Mouse (Mus musculus): ENCODE data around the gene Brsk1.
A peak's percentile ranks its signal among the peaks of the same experiment; 100 is the strongest.

The Brsk1 gene

DNA sequence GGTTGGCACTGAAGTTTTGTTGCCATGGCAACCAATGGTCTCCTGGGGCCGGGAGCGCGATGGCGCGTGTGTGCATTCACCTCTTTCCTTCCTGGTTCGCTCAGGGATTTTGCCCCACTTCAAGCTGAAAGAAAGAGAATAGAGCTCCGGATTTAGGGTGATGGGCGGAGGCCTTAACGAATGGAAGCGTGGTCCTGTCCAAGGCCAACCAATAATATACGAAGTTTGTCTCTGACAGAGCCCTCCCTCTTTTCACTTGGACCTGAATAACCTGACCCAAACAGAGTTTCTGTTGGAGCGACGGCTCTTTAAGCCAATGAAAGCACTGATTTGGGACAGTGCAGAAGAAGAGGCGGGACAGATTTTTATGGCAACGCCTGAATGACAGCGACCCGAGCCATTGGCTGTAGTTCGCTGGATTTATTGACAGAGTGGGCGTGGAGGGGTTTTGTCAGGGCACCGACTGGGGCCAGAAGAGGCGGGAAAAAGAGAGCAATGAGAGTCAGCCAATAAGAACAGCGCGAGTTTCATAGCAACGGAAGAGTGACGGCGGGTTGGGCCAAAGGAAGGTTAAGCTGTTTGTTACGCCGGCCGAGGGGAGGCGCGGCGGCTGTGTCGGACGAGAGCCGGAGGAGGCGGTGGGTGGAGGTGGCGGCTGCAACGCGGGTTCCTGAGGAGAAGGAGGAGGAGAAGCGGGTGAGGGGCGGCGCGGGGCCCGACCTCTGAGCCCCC lies 49.3 kb downstream of the Brsk1 start, which contains the start of gene Kmt5c:
Gene Kmt5c, plus strand, starts transcription at position 572 of the 732 bp plus-strand sequence.
- DNase-seq (ENCODE audit: low spot score) = peak; percentile 93

DNA sequence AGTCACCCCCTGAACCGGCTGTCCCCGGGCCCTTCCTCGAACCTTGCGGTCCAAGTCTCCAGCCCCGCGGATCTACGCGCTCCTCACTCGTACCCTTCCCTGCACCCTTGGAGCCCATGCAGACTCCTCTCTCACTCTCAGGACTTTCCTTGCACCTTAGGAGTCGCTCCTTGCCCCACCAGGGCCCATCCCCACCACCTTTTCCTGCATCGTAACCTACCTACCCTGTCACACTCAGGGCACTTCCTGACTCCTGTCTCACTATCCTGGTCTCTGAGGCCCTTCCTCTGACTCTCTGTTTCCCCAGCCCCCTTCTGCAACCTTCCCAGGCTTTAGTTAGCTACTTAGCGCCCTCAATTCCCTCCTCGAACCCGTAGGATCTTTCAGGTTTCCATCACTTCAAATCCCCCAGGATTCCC lies 49.9 kb downstream of the Brsk1 start:
- DNase-seq (ENCODE audit: low spot score) = no peak

DNA sequence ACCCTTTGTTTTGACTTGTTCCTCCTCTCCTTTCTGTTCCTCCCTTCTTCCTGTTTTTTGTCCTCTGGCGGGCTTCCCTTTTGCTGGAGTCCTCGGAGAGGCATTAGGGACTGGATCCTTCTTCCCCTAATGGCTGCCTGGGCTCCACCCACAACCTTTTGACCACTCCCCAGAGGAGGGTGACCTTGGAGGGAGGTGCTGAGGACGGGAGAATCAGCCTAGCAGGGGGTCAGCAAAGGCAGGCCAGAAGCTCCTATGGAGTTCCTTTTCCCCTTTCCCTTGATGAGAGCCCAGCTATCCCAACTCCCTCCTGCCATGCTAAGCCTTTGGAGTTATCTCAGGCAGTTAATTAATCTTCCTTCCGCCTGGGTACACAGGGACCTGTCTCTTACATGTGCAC lies 50.7 kb downstream of the Brsk1 start:
- peak; percentile 49 for DNase-seq (ENCODE audit: low spot score)

DNA sequence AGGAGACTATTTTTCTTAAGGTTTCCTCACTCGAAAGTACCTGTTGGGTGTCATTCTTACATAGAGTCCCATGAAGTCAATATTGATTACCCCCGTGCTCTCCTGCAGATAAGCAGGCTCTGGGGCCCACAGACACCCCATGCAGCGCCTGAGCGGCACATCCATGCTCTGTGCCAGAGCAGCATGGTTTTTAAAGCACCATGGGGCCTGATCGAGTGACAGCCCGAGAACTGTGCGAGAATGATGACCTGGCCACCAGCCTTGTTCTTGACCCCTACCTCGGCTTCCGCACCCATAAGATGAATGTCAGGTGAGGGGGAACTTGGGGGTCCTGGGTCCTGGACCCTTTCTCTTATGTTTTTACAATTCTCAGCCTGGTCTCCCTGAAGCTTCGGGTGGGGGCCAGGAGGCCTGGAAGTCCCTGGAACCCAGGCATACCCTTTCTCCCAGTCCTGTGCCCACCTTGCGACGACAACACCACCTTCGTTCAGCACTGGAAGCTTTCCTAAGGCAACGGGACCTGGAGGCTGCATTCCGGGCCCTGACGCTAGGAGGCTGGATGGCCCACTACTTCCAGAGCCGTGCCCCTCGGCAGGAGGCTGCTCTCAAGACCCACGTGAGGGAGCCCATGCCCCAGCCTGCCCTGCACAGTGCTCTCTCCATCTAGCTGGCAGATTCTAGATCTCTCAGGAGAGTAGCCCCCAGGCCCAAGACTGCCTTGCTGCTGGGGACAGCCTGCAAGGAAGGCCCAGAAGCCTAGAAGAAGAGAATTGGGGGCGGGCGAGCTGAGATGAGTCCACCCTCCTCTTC lies 51.5 kb downstream of the Brsk1 start:
- no peak for DNase-seq (ENCODE audit: low spot score)

DNA sequence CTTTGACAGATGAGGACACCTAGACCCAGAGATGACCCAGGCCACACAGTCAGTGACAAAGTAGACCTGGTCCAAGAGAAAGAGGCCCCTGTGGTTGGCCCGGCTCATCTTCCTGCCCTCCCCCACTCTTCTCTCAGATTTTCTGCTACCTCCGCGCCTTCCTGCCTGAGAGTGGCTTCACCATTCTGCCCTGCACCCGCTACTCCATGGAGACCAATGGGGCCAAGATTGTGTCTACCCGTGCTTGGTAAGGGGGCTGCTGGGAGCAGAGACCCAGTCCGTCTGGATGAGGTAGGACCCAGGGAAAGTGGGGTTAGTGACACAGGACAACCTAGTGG lies 52.0 kb downstream of the Brsk1 start:
- no peak for DNase-seq (ENCODE audit: low spot score)

DNA sequence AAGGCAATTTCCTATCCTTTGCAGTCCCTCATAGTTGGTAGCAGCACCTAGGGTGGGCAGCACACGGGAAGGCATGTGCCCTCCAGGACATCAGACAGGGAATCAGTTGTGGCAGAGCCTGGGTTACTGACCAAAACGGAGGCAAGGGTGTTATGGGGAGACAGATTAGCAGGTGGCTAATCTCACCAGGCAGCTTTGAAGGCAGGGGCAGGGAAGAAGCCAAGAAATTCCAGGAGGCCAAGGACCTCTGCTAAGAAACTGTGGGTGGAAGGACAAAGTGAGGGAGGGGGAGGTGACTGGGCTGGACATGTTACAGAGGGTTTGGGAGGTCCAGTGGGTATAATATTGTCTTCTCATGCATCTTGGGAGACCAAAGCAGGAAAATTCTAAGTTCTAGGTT lies 53.0 kb downstream of the Brsk1 start:
- no peak for DNase-seq (ENCODE audit: low spot score)

DNA sequence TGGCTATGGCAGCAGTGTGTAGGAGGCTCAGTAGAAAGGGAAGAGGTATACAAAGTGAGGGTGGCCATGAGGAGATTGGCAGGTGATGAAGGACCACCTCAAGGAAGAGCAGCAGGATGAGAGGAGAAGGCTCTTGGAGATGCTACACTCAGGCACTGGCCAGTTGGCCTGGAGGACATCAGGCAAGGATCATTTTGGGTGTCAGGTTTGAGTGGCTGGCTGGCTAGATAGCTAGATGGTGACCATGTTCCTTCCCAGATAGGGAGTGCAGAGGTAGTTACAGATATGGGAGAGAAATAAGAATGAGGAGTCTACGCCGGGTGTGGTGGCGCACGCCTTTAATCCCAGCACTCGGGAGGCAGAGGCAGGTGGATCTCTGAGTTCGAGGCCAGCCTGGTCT lies 54.5 kb downstream of the Brsk1 start:
- no peak for DNase-seq (ENCODE audit: low spot score)

DNA sequence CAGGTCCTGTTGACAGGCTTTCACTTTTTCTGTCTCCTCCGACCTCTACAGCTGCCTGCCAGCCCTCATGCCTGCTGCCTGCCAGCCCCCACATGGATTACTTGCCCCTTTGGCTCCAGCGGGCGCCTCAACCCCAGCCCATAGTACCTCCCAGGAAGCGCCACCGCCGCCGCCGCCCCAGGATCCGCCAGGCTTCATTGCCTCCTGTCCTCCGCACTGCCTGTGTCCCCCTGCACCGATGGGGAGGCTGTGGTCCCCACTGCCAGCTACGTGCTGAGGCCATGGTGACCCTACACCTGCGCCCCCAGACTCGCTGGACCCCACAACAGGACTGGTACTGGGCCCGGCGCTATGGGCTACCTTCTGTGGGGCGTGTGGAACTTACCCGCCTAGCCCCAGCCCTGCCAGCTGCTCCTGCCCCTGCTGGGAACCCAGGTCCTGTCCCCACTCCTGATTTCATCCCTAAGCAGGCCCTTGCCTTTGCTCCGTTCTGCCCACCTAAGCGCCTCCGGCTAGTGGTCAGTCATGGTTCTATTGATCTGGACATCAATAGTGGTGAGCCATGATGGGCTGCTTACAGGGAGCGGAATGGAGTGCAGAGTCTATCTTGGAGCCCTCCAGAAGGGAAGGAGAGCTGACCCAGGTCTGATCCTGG lies 56.0 kb downstream of the Brsk1 start:
- DNase-seq (ENCODE audit: low spot score) = no peak

DNA sequence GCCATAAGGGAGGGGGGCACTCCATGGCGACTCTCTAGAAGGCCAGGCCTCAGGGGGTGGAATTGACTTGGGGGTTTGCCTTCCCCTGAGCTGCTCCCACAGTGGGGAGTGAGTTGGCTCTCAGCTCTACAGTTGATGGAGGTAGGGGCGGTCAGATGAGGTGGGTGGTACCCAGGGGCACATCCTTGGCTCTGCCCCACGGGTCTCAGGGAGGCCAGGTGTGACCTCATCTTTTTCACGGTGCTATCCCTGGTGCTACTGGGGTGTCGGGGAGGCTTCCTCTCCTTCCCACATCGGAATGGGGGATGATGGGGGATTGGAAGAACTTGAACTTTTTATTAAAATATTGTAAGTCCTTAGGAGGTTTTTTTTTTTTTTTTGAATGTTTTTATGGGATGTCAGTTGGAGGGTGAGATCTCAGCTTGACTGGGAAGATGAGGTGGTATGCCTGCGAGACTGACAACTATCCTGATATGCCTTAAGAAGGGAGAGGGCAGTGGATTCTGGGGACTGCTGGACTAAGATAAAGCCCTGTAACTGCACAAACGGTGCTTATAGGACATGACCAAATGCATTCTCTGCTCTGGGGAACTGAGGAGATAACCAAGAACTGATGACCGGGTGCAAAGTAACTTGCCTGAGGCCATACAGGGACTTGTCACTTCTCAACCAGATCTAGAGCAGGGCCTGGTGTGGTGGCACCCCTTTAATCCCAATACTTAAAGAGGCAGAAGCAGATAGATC lies 56.9 kb downstream of the Brsk1 start:
- no peak for DNase-seq (ENCODE audit: low spot score)

DNA sequence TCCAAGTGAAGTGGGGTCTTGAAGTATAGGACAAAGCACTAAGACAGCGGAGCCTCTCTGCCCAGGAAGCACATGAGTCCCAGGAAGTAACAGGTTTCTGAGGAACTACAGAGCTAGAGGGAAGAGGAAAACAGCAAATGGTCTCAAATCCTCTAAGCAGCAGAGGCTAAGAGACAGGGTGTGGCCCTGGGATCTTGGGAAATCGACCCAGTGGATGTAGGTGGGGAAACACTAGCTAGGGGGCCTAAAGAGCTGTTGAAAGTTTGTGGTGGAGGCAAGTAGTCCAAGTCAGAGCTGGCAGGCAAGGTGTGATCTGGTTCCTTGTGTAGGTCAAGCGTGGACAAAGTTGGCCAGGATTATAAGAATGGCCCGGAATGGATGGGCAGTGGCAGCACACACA lies 57.9 kb downstream of the Brsk1 start:
- no peak for DNase-seq (ENCODE audit: low spot score)

DNA sequence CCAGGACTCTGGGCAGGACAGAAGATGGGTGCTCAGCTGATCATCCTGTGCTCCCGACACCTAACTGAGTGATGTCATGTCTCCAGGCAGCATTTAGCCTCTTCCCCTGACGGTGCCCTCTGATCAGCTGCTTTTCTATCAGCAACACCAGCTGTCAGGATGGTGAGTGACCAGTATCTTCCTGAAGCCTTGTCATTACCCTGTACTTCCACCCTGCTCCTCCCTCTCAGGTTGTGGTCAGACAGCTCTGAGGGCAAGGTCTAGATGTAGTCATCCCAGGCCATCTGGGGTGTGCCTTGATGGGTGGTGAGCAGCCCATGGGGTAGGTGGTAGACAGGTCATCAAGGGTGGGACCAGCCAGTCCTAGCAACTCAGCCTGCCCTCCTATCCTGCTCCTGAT lies 58.8 kb downstream of the Brsk1 start:
- no peak for DNase-seq (ENCODE audit: low spot score)

DNA sequence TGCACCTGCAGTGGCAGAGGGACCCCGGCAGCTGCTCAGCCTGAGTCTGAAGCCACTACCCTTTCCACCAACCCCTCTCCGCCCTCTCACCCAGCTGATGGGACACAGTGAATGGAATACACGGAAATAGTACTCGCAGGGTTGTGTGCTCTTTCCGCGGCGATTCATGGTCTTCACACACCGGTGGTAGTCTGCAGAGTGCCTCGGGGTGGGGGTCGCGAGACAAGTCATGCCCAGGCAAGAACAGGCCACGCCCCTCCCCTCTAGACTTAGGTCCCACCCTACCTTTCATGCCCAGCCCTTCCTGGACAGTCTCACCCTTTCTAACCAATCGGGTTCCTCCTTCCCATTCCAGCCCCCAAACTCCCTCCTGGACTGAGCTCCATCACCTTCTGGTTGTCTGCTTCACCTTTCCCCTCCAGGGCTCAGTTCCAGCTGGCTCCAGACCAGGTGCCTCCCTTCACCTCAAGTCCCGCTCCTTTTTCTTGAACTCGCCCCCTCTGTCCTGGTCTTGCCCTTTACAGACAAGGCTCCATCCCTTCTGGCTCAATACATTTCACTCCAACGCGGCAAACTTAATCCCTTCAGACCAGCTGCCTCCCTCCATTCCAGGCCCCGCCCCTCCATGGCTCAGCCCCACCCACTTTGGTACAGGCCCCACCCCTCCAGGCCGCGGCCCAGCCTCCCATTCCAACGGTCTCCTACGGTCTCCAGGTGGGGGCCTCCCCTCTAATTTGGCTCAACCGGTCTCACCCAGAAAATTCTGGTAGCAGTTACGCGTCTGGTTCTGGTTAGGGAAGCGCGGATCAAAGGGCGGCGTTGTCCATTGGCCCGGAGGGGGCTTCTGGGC lies 61.8 kb downstream of the Brsk1 start:
- DNase-seq (ENCODE audit: low spot score) = peak; percentile 48

DNA sequence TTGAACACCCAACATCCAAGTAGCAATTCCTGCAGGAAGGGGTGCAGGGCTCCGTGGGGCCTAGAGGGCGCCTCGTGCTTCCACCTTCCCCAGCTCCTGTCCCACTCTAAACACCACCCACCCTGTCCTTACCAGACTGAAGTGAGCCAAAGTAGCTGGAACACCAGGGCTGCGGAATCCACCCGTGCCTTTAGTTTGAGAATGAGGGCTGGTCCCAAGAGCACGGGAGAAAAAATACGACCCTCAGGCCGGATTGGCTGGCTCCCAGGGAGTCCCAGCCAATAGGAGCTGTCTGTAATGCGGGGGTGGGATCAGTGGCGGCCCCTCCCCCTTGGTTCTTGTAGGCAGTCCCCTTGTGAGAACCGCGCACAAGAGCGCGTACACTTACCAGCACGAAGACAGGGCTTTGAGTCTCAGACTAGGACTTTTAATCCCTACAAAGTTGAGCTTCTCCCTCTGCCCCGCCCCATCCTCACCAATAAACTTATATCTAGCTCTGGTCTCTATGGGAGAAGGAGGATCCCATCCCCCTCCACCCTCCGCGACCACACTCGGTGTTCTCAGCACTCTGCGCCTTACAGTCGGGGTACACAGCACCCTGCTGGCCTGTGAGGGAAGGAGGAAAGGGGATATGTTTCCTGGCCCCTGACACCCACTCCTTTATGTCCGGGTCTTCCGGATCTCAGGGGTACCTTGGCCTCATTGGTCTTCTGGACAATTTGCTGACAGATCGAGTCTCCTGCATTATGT lies 62.6 kb downstream of the Brsk1 start, which contains the start of gene Cox6b2:
Gene Cox6b2, minus strand, starts transcription at position 274 of the 750 bp plus-strand sequence.
- peak; percentile 72 for DNase-seq (ENCODE audit: low spot score)

DNA sequence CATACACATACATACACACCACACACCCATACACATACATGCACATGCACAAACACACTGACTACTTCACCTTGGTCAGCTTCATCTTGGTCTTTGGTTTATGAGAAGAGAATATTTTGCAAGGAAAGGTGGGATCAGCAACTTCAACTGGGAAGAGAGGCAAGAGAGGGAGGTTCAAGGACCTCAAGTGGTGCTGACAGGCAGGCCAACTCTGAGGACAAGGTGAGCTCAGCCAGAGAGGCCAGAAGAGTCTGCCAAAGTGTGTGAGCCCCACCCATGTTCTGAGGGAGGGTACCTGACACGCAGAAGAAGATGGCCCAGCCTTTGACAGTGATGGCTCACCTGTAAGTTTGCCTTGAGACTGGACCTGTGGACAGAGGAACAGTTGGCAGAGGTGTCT lies 69.3 kb downstream of the Brsk1 start:
- no peak for DNase-seq (ENCODE audit: low spot score)

DNA sequence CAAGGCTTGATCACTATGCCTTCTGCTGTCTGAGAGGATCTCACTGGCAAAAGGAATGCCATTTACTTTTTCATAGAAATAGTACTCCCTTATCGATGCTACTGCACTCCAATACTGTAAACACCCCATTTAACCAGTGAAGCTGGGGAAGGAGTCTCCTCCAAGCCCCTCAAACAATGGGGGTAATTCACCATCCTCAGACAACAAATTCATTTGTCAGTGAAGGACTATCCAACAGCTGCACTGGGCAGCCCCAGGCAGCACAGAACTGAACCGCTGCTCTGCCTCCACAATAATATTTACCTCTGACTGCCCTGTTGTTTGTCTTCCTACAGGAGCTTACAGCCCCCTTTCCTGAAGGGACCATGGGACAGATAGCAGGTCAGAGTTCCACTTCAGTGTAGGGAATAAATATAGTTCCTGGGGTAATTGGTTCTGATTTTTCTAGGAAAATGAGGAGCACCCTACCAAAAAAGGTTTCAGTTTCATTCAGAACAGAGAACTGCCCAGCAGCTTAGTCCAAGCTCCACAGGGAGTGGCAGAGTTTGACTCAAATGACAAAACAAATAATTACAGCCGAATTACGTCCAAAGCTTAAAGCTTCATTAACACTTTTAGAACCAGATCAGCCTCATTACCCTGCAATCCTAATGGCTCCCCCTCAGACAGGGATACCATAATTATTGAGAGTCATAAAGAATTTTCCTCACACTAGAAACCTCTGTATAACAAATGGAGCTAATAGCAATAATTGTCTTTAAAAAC lies 74.7 kb downstream of the Brsk1 start:
- DNase-seq (ENCODE audit: low spot score) = no peak
